ENCODE assay signal across 9 mouse cellular contexts in the genomic region with DNA sequence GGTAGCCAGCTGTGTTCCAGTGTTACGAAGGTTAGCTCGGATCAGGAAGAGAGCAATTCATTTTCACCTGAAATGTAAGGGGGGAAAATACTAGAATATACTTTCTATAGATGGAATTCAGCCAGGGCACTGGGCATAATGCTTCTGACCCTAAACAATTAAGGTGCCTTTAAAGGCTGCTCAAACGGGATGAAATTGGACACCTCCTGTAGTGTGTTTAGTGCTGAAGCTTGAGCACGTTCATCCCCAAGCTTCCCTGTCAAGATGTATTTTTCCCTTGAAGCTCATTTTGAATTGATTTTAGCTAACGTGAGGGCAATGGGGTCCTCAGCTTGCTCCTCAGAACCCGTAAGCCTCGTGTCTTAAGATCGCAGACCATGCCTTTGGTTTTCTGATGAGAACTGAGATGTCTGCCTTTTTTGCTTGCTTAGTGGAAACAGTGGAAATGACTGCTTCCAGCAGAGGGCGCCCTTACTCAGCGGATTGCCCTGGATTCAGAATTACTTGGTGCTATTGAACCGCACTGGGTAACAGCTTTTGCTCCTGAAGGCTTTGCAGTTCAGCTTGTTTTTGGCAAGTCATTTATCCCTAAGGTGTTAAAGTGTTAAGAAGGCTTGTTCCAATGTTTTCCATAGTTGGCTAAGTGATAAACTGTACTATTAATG.
DNase-seq lines count a peak whose midpoint lies in the region; ATAC-seq and TF ChIP-seq lines count a peak whose summit lies in the region.
"Had no signal": no experiment of that assay in that cellular context is flagged by ENCODE, and none has a peak within 500 bp of the region (broad histone marks: within the 10 kb centered on the region; RNA-seq: fewer than 3 reads in every experiment).

No protein-coding gene starts in this region.

- no peak for ATAC-seq in G1E (ENCODE audit: extremely low read depth, insufficient number of reproducible peaks, low FRiP score, poor library complexity, severe bottlenecking)
- ATAC-seq in forebrain, embryonic 12.5 days (ENCODE audit: low FRiP score): peak; percentile 88

- intact Hi-C loops in heart, postnatal 36 days (cut with DNase I): no loop called here

- TF ChIP-seq CTCF in G1E (IDR thresholded peaks at IDR 0.05; ENCODE audit: low read depth, low read length): peak; percentile 29; the same call in 1 of the 2 replicates

- WGBS in forebrain, embryonic 12.5 days: 18% methylated on average over 11 of the region's 11 CpGs

- H3K4me3 ChIP-seq in G1E (ENCODE audit: low read depth, low read length): no peak overlapping the region
- H3K4me3 ChIP-seq in forebrain, embryonic 12.5 days (replicated peaks): no peak overlapping the region
- H3K4me3 ChIP-seq: megakaryocyte, embryonic 14.5 days had no signal

- no peaks in the 10 kb centered on the region for H3K27me3 ChIP-seq in G1E (ENCODE audit: insufficient read depth, low read length)
- H3K27me3 ChIP-seq in forebrain, embryonic 12.5 days: no peaks in the 10 kb centered on the region
- H3K27me3 ChIP-seq: megakaryocyte, embryonic 14.5 days had no signal

- no peak overlapping the region for H3K27ac ChIP-seq in forebrain, embryonic 12.5 days

- H3K4me2 ChIP-seq in forebrain, embryonic 12.5 days: no peak overlapping the region

- no peak overlapping the region for H3K9ac ChIP-seq in forebrain, embryonic 12.5 days

- no peaks in the 10 kb centered on the region for H3K36me3 ChIP-seq in G1E (replicated peaks)
- H3K36me3 ChIP-seq in forebrain, embryonic 12.5 days (replicated peaks): no peaks in the 10 kb centered on the region

- no peak for DNase-seq in G1E (ENCODE audit: low spot score)
- peak; percentile 38 for DNase-seq in c-Kit-positive CD71-negative TER-119-negative erythroid progenitor cells, embryonic 14.5 days (ENCODE audit: low read depth)
- DNase-seq in heart, postnatal 36 days: peak; percentile 55 to 73
- peak; percentile 39 for DNase-seq in layer of hippocampus, adult 9-11 months
- peak; percentile 74 for DNase-seq in lung, postnatal 14 days
- peak; percentile 51 for DNase-seq in retina, postnatal 7 days (ENCODE audit: low read depth, low spot score)
- peak; percentile 24 to 76 for DNase-seq in urinary bladder, postnatal 4 days (ENCODE audit: low spot score in 2 of 2)

- no peaks in the 10 kb centered on the region for H3K4me1 ChIP-seq in G1E (ENCODE audit: insufficient read depth, low read depth, low read length)
- no peaks in the 10 kb centered on the region for H3K4me1 ChIP-seq in forebrain, embryonic 12.5 days
- H3K4me1 ChIP-seq: megakaryocyte, embryonic 14.5 days had no signal

- H3K9me3 ChIP-seq in G1E (replicated peaks): peaks cover 8% of the 10 kb centered on the region
- H3K9me3 ChIP-seq in forebrain, embryonic 12.5 days: no peaks in the 10 kb centered on the region
- H3K9me3 ChIP-seq: megakaryocyte, embryonic 14.5 days had no signal
